Mouse (Mus musculus): ENCODE measurements at regions not wholly inside any gene's neighbourhood (a gene's known extent, or its start where the extent isn't known, plus 50 kb on each side); places are given as distances from the start of the nearest gene placed in this dataset.

GRCm38 (mm10) chr12:35231414-35232321, 184.7 kb downstream of the Snx13 start:
- no peak for DNase-seq

- no peak for DNase-seq
Measured at GRCm38 (mm10) chr12:35220429-35220828, 173.4 kb downstream of the Snx13 start.

- no peak for DNase-seq
Measured at GRCm38 (mm10) chr12:35220002-35220401, 173.0 kb downstream of the Snx13 start.

GRCm38 (mm10) chr12:35216725-35217124, 169.7 kb downstream of the Snx13 start:
- no peak for DNase-seq

GRCm38 (mm10) chr12:35209399-35209798, 162.4 kb downstream of the Snx13 start:
- no peak for DNase-seq

- no peak for DNase-seq
Measured at GRCm38 (mm10) chr12:35207605-35208004, 160.6 kb downstream of the Snx13 start.

- DNase-seq, result no peak
Measured at GRCm38 (mm10) chr12:35203398-35203797, 156.4 kb downstream of the Snx13 start.

- no peak for DNase-seq
Measured at GRCm38 (mm10) chr12:35200110-35200509, 153.1 kb downstream of the Snx13 start.
